Mouse (Mus musculus): ENCODE results near the gene Inava. TPM values are rescaled to one million over a fixed set of nuclear protein-coding genes. Genes with fewer than 3 reads are reported as not detected.
A peak's percentile ranks its signal among the peaks of the same experiment; 100 is the strongest.

Inava gene
- 16.0 and 17.1 TPM in 2 replicates for polyA plus RNA-seq (2015; fragmentation: Nextera tagmentation; extraction: Ambion mirVana)

DNA sequence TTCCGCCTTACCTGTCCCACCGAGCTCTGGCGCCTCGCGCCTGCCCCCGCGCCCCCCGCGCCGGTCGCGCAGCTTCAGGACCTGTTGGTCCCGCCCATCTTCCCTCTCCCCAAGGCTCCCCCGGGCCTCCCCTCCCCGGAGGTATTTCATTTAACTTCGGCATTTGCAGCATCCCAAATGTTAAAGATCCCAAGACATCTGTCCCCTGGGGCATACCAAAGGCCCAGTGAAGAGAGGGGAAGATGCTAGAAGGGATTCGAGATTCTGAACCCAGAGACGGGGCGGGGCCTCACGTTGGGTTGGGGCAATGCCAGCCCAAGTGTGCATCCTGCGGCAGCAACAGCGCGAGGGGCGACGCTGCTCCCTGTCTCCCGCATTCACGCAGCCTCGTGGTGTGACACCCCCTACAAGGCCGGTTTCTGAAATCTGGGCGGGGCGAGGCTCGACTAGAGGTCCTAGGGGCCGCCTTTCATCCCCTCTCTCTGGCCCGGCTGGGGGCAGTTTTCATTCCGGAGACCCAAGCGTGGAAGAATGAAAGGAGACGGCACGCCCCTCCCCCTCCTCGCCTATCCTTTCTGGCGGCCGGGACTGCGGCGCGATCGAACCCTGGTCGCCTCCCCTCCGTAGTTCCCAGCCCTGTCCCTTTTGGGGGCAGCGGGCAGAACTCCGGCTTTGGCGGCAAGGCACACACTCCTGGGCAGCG lies at the start of gene Inava:
Gene Inava (minus strand): TSS at position 373 of the 703 bp plus-strand sequence.
- Histone ChIP-seq H3K4me3 (replicated peaks) (peak within 1 kb of the TSS; percentile 54), H3K9me3 (replicated peaks) (no peaks in the 10 kb centered on the region), H3K27ac (peak within 1 kb of the TSS; percentile 87), H3K4me1 (peaks cover 52% of the 10 kb centered on the region), H3K27me3 (peaks cover 7% of the 10 kb centered on the region; the same call in 1 of the 2 replicates), H3K4me2 (peak within 1 kb of the TSS; percentile 91), H3K36me3 (no peaks in the 10 kb centered on the region), H3K9ac (peak within 1 kb of the TSS; percentile 45)
- ATAC-seq (replicated peaks; ENCODE audit: low FRiP score): peak; percentile 87
- WGBS: under 1% methylated on average over 50 of the region's 51 CpGs

DNA sequence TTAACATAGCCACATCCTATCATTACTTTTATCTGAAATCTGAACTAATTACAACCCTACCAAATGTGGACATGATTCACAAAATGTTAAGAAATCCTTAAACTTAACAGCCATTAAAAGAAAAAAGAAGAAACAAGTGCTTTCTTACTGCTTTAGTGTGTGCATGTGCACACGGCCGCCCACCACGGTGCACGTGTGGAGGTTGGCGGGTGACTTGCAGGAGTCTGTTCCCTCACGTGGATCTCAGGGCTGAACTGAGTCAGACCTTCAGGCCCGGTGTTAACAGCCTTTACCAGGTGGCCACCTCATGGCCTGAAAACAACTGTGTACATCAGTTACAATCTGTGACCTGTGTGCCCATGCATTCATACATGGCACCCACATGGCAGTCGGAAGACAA lies 43.3 kb upstream of the Inava start:
- Histone ChIP-seq H3K9ac (no peak overlapping the region), H3K27ac (no peak overlapping the region), H3K4me1 (no peaks in the 10 kb centered on the region), H3K4me2 (no peak overlapping the region), H3K36me3 (peaks cover 93% of the 10 kb centered on the region), H3K9me3 (replicated peaks) (no peaks in the 10 kb centered on the region), H3K27me3 (no peaks in the 10 kb centered on the region), H3K4me3 (replicated peaks) (no peak overlapping the region)
- 90% methylated on average over 8 of the region's 8 CpGs for WGBS
- ATAC-seq (replicated peaks; ENCODE audit: low FRiP score): no peak

DNA sequence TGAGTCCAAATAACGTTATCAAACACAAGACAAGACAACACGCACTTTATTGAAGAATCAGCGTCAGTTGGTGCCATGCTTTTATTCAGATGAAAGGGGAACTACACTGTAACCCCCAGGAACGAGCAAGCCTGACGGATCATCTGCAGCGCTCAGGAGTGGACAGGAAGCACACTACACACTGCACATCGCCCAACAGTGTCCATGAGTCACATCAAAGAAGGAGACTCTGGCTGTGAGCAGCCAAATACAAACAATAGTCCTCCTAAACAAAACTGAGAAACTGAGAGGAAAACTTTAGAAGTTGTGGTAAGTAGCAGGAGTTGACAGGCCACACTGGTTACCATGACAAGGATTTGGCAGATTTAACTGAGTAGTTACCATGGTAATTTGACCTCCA lies 34.2 kb upstream of the Inava start:
- Histone ChIP-seq H3K27ac (no peak overlapping the region), H3K9me3 (replicated peaks) (no peaks in the 10 kb centered on the region), H3K4me1 (no peaks in the 10 kb centered on the region), H3K36me3 (peaks cover 38% of the 10 kb centered on the region), H3K9ac (no peak overlapping the region), H3K4me2 (no peak overlapping the region), H3K27me3 (peaks cover 2% of the 10 kb centered on the region), H3K4me3 (replicated peaks) (no peak overlapping the region)
- 82% methylated on average over 7 of the region's 7 CpGs for WGBS
- no peak for ATAC-seq (replicated peaks; ENCODE audit: low FRiP score)

DNA sequence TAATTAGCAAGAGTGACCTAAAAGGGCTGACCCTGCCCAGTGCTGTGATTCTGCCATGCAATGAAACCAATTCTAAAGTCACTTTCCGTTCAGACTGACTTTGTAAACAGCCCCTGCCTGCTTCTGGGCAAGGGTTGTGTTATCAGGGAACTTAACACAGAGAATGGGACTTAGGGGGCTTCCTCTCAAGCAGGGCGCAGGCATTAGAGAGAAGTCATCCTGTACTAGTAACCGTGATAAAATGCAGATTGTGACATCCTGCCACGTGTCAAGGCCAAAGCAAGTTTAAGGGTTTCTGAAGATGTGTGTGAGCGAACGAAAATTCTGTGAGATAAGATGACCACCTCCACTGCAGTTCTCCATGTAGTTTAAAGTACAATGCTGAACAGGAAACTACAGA lies 32.1 kb upstream of the Inava start:
- Histone ChIP-seq H3K27me3 (peaks cover 22% of the 10 kb centered on the region), H3K9ac (no peak overlapping the region), H3K4me1 (no peaks in the 10 kb centered on the region), H3K4me3 (replicated peaks) (no peak overlapping the region), H3K27ac (no peak overlapping the region), H3K4me2 (no peak overlapping the region), H3K9me3 (replicated peaks) (no peaks in the 10 kb centered on the region), H3K36me3 (peaks cover 17% of the 10 kb centered on the region)
- no peak for ATAC-seq (replicated peaks; ENCODE audit: low FRiP score)
- WGBS: 53% methylated on average over 6 of the region's 6 CpGs

DNA sequence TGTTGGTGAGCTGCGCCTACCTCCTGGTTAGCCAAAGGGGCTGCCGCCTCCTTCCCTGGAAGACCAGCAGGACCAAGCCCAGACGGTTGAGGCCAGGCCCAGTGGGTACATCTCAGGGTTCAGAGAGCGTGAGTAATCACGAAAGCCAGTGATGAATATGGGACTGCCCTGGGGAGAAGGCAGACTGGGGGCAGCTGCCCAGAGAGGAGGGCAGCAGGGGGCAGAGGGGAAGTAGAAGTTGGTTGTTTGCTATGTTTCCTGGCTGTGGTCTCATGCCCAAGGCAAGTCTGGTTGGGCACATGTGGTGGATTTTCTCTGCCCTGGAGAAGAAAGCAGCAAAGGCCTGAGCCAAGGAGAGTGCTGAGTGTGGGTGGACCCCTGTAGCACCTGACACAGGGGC lies 29.3 kb upstream of the Inava start:
- no peak overlapping the region for H3K9ac ChIP-seq
- H3K27me3 ChIP-seq: peaks cover 50% of the 10 kb centered on the region
- no peaks in the 10 kb centered on the region for H3K9me3 ChIP-seq (replicated peaks)
- WGBS: 79% methylated on average over 5 of the region's 5 CpGs
- H3K27ac ChIP-seq: no peak overlapping the region
- H3K4me3 ChIP-seq (replicated peaks): no peak overlapping the region
- no peaks in the 10 kb centered on the region; the same call in 1 of the 2 replicates for H3K36me3 ChIP-seq
- no peak overlapping the region for H3K4me2 ChIP-seq
- ATAC-seq (replicated peaks; ENCODE audit: low FRiP score): no peak
- peaks cover 17% of the 10 kb centered on the region for H3K4me1 ChIP-seq

DNA sequence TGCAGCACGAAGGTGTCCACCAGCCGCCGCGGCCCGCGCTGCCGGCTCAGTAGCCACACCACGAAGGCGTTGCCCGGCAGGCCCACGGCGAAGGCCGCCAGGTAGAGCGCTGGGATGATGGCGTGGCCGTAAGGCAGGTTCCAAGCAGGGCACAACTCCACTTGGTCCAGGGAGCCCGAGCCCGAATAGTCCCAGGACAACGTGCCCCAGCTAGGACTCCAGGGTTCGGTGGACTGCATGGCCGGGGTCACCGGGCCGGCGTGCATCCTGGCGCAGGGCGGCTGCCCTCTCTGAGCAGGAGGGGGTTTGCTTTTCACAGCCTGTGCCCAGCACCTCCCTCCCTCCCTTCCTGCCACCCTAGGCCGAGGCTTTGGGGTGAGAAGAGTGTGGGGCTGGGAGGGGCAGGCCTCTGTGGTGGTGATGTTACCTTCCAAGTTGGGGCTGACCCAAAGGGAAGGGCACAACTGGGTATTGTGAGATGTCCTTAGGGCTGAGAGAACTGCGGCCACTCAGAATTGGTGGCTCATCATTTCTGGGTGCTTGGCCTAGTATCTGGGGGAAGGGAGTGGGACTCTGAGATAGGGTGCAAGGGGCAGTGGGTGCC lies 26.7 kb upstream of the Inava start, which contains the start of gene Gpr25:
Gene Gpr25 (minus strand): TSS at position 239 of the 604 bp plus-strand sequence.
- Histone ChIP-seq H3K36me3 (no peaks in the 10 kb centered on the region), H3K4me1 (peaks cover 17% of the 10 kb centered on the region), H3K9ac (peak within 1 kb of the TSS; percentile 48), H3K27me3 (peaks cover 76% of the 10 kb centered on the region), H3K27ac (no peak within 1 kb of the TSS), H3K4me3 (replicated peaks) (peak within 1 kb of the TSS; percentile 55), H3K4me2 (peak within 1 kb of the TSS; percentile 92), H3K9me3 (replicated peaks) (no peaks in the 10 kb centered on the region)
- WGBS: 9% methylated on average over 28 of the region's 28 CpGs
- ATAC-seq (replicated peaks; ENCODE audit: low FRiP score): peak; percentile 44; the same call in 1 of the 2 replicates

DNA sequence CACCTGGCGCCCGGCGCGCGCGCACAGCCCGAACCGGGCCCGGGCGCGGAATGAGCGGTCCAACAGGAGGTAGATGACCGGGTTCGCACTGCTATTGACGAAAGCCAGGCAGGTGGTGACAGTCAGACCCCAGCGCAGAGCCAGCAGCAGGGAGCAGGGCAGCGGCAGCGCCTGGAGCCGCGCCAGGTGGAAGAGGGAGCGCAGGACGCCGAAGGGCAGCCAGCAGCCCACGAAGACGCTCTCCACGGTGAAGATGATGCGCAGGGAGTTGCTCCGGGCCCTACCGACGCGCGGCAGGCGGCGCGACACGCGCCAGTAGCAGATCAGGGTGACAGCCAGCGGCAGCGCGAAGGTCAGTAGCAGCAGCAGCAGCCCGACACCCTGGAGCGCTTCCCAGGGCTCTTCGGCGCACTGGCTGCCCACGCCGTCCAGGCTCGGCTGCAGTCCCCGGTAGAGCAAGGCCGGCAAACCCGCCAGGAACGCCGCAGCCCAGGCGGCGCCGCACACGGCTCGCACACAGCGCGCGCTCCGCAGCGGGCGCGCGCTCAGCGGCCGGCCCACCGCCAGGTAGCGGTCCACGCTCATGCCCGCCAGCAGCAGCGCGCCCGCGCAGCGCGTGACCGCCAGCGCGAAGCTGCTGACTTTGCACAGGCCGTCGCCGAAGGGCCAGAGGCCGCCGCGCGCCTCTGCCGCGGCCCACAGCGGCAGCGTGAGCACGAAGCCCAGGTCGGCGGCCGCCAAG lies 26.0 kb upstream of the Inava start:
- H3K36me3 ChIP-seq: no peaks in the 10 kb centered on the region
- H3K27ac ChIP-seq: no peak overlapping the region
- peak; percentile 75 for ATAC-seq (replicated peaks; ENCODE audit: low FRiP score)
- peak overlapping the region; percentile 48 for H3K9ac ChIP-seq
- H3K27me3 ChIP-seq: peaks cover 79% of the 10 kb centered on the region
- peak overlapping the region; percentile 55 for H3K4me3 ChIP-seq (replicated peaks)
- peak overlapping the region; percentile 92 for H3K4me2 ChIP-seq
- H3K9me3 ChIP-seq (replicated peaks): no peaks in the 10 kb centered on the region
- whole genome bisulfite sequencing: under 1% methylated on average over 84 of the region's 95 CpGs
- peaks cover 17% of the 10 kb centered on the region for H3K4me1 ChIP-seq

DNA sequence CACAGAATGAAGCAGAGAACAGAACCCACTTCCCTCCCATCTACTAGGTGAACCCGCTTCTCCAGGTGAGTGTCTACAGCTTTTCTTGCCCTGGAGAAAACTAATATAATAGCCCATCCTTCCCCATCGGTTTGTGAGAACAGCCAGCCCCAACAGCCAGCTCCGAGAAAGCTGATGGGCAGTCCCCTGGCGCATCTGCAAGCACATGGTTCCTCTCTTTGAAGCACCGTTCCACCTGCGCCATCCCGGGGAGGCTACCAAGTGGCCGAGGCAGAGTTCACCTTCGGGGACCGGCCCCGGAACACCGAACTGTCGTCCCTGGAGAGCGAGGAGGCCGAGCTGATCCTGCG lies 25.5 kb upstream of the Inava start:
- peak overlapping the region; percentile 92 for H3K4me2 ChIP-seq
- no peak for ATAC-seq (replicated peaks; ENCODE audit: low FRiP score)
- no peaks in the 10 kb centered on the region for H3K36me3 ChIP-seq
- no peak overlapping the region for H3K27ac ChIP-seq
- 2% methylated on average over 16 of the region's 16 CpGs for WGBS
- H3K27me3 ChIP-seq: peaks cover 80% of the 10 kb centered on the region
- no peaks in the 10 kb centered on the region for H3K9me3 ChIP-seq (replicated peaks)
- no peak overlapping the region for H3K9ac ChIP-seq
- peak overlapping the region; percentile 55 for H3K4me3 ChIP-seq (replicated peaks)
- peaks cover 17% of the 10 kb centered on the region for H3K4me1 ChIP-seq

DNA sequence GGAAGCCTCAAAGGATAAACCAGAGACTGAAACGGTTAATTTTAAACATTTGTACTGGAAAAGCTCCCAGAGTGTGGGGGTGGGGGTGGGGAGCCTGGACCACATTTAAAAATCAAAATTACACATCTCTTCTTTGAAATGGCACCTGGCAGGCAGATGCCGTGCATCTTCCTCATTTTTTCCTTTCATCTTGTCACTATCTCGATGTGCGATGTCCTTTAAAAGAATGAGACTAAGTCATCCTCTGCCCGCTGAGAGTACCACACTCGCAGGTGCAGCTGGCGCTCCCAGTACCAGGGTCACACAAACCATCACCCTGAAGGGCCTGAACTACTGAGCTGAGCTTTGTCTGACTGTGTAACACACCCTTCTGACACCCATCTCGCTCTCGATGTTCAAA lies 24.4 kb upstream of the Inava start:
- 76% methylated on average over 9 of the region's 9 CpGs for WGBS
- Histone ChIP-seq H3K27ac (no peak overlapping the region), H3K4me2 (no peak overlapping the region), H3K27me3 (peaks cover 80% of the 10 kb centered on the region), H3K4me3 (replicated peaks) (no peak overlapping the region), H3K9me3 (replicated peaks) (no peaks in the 10 kb centered on the region), H3K9ac (no peak overlapping the region), H3K4me1 (peaks cover 17% of the 10 kb centered on the region), H3K36me3 (no peaks in the 10 kb centered on the region)
- ATAC-seq (replicated peaks; ENCODE audit: low FRiP score): no peak

DNA sequence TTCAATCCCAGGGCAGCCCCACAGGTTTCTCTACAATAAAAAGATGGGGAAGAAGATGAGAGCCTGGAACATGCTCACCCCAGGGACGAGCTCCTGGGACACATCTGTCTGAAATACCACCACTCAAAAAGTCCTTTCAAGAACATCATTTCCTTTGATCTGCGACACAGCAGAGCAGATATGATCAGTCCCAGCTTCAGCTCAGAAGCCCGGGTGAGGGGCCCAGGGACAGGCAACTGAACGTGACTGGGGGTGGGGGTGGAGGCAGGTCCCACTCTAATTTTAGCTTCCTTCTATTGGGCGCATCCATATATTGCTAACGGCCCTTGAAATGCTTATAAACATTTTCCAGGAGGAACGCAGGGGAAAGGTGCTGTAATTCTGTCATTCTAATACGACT lies 21.6 kb upstream of the Inava start:
- H3K9me3 ChIP-seq (replicated peaks): no peaks in the 10 kb centered on the region
- no peak for ATAC-seq (replicated peaks; ENCODE audit: low FRiP score)
- no peak overlapping the region for H3K4me2 ChIP-seq
- no peak overlapping the region for H3K4me3 ChIP-seq (replicated peaks)
- H3K27ac ChIP-seq: no peak overlapping the region
- no peaks in the 10 kb centered on the region for H3K36me3 ChIP-seq
- WGBS: 32% methylated on average over 8 of the region's 8 CpGs
- H3K9ac ChIP-seq: no peak overlapping the region
- H3K27me3 ChIP-seq: peaks cover 53% of the 10 kb centered on the region
- H3K4me1 ChIP-seq: peaks cover 13% of the 10 kb centered on the region

DNA sequence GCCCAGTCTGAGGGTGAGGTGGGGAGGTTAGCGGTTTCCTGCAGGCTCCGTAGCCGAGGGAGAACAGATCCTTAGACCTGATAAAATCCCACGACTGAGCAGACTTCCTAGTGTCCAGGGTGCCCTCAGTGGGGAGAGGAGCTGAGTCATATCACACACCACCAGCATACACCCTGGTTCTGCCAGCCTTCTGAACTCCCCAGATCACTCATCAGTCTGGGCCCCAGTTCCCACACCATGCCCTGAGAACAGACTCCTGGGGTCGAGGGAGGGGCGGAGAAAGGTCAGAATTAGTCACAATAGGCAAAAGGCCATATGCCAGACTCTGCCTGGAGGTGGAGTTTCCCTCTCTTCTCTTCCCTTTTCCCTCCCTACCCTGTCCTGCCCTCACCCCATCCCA lies 21.1 kb upstream of the Inava start:
- H3K9ac ChIP-seq: no peak overlapping the region
- no peak for ATAC-seq (replicated peaks; ENCODE audit: low FRiP score)
- peaks cover 9% of the 10 kb centered on the region for H3K4me1 ChIP-seq
- no peak overlapping the region for H3K27ac ChIP-seq
- H3K4me2 ChIP-seq: no peak overlapping the region
- H3K4me3 ChIP-seq (replicated peaks): no peak overlapping the region
- peaks cover 48% of the 10 kb centered on the region for H3K27me3 ChIP-seq
- H3K36me3 ChIP-seq: no peaks in the 10 kb centered on the region
- H3K9me3 ChIP-seq (replicated peaks): no peaks in the 10 kb centered on the region
- WGBS: 32% methylated on average over 6 of the region's 6 CpGs

DNA sequence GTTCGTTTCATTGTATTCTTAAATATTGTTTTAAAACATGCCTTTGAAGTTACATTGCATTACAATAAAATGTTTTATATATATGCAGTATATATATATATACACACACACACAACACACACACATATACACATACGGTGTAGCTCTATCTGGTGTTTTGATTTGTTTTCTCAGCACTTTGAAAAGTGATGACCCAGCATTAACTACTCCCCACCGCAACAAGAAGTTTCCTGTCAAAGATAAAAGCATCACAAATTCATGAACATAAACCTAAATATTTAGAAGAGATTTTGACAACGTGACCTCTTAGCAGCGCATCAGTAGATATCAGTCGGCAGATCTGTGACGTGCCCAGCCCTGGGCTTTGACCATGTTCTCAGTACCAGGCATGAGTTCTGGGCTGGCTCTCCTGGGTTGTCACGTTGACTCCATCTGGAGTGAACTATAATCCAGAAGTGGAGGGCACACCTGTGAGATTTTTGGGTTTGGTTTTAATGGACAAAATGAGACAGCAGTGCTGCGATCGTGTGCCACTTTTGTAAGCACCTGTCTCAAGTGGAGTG lies 20.5 kb upstream of the Inava start:
- WGBS: 78% methylated on average over 10 of the region's 10 CpGs
- Histone ChIP-seq H3K27ac (no peak overlapping the region), H3K9ac (no peak overlapping the region), H3K4me1 (peaks cover 3% of the 10 kb centered on the region), H3K9me3 (replicated peaks) (no peaks in the 10 kb centered on the region), H3K36me3 (no peaks in the 10 kb centered on the region), H3K4me2 (no peak overlapping the region), H3K27me3 (peaks cover 43% of the 10 kb centered on the region), H3K4me3 (replicated peaks) (no peak overlapping the region)
- no peak for ATAC-seq (replicated peaks; ENCODE audit: low FRiP score)
